Mouse (Mus musculus): Measurements from ENCODE around the gene Tgm2.

DNA sequence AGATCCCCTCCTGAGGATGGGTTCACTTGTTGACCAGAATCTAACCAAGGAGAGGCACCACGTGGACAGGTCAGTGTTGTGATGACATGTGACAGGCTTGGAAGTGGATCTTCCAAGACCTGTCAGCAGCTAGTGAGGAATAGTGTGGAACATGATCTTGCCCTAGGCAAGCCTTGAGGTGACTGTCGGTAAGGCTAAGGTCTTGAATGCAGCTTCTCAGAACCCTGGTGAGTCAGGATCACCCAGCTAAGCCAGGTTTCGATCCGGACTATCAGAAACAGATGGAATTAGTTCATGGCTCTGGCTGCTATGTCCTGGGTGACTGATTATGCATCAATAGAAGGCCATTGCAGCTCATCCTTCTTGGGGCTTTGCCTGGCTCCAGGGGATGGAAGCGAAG lies 47.5 kb downstream of the Tgm2 start:
- TF ChIP-seq CTCF (IDR thresholded peaks at IDR 0.05; ENCODE audit: insufficient read depth, low read length) (no peak), POLR2A (IDR thresholded peaks at IDR 0.05; ENCODE audit: borderline replicate concordance, extremely low read depth, low read depth, low read length) (no peak)

Measured in lung, adult 2 months (tissue).